Mouse (Mus musculus): ENCODE data around the gene Kcnq2. TPM values are rescaled to one million over a fixed set of nuclear protein-coding genes. Genes with fewer than 3 reads are reported as not detected.

Kcnq2 gene
- total and polyA plus RNA-seq, 3 experiments: 0.19 to 0.57 TPM; not detected in 1

DNA sequence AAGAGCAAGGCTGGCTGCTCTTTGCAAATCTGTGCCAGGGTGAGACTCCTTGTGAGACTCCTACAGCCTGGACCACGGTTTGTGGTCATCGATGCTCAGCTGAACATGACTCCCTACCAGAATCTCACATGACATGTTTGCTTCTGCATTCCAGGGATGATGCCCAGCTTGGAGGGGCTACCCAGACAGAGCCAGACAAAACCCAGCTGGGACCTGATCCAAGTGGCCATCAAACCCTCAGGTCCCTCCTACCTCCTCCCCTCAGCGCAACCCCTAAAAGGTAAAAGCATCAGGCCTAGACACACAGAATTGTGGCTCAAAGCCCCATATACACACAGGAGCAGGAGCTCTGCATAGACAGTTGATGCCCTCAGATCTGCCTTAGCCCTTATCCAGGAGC, 19.3 kb upstream of the Kcnq2 start:
- no peaks in the 10 kb centered on the region for H3K4me1 ChIP-seq (ENCODE audit: control insufficient read depth in 1 of 2, insufficient read depth in 2 of 2, low read length in 2 of 2)
- TF ChIP-seq RAD21 (IDR thresholded peaks at IDR 0.05; ENCODE audit: low read depth, low read length) (no peak), GABPA (IDR thresholded peaks at IDR 0.05; ENCODE audit: low read depth, low read length) (no peak), RCOR1 (IDR thresholded peaks at IDR 0.05; ENCODE audit: low read depth, low read length) (no peak), SMC3 (IDR thresholded peaks at IDR 0.05; ENCODE audit: low read depth, low read length) (no peak), TCF12 (IDR thresholded peaks at IDR 0.05; ENCODE audit: low read depth, low read length) (no peak), MAZ (IDR thresholded peaks at IDR 0.05; ENCODE audit: low read depth, low read length) (no peak), USF1 (IDR thresholded peaks at IDR 0.05; ENCODE audit: low read depth, low read length) (no peak), ELF1 (IDR thresholded peaks at IDR 0.05; ENCODE audit: low read depth, low read length) (no peak), MEF2A (IDR thresholded peaks at IDR 0.05; ENCODE audit: extremely low read depth, insufficient replicate concordance, low read depth, low read length, poor library complexity, severe bottlenecking) (no peak), CHD1 (IDR thresholded peaks at IDR 0.05; ENCODE audit: low read depth, low read length) (no peak), ETS1 (IDR thresholded peaks at IDR 0.05; ENCODE audit: low read depth, low read length) (no peak)
- H3K36me3 ChIP-seq (ENCODE audit: control insufficient read depth in 1 of 2, insufficient read depth in 2 of 2, low read length in 2 of 2): no peaks in the 10 kb centered on the region
- H3K4me3 ChIP-seq (ENCODE audit: control insufficient read depth in 1 of 2, insufficient read depth in 1 of 2, low read depth in 2 of 2, low read length in 2 of 2): no peak overlapping the region
- no peaks in the 10 kb centered on the region; a peak in 1 of 4 replicates for H3K27me3 ChIP-seq (ENCODE audit: control insufficient read depth in 1 of 2, insufficient read depth in 2 of 2, low read length in 2 of 2)
- H3K79me2 ChIP-seq (ENCODE audit: control insufficient read depth, insufficient read depth, low read length, poor library complexity): no peaks in the 10 kb centered on the region
- no peak overlapping the region for H3K9ac ChIP-seq (ENCODE audit: control insufficient read depth, low read depth, low read length, poor library complexity, severe bottlenecking)
- no peak overlapping the region for H3K27ac ChIP-seq (ENCODE audit: control insufficient read depth, low read depth, low read length)
- no peaks in the 10 kb centered on the region for H3K9me3 ChIP-seq (replicated peaks; ENCODE audit: insufficient read depth, low read length)
- no peak for DNase-seq (ENCODE audit: low read depth, low spot score)

DNA sequence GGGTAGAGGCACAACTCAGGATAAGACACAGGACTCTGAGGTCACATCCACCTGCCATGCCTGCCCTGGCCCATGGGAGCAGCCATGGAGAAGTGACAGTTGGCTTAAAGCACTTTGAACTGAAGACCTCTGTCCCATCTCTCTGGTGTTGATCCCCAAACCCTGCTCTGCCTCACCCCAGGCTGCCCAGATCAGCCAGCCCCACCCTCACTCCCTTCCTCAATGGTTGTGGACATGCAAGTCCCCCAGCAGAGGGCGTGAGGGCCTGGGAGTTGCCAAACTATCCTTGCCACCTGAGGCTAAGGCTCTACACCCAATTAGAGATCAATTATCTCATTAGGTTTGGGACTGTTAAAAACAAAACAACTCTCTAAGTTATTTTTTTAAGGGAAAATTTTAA, 18.7 kb upstream of the Kcnq2 start:
- H3K9ac ChIP-seq (ENCODE audit: control insufficient read depth, low read depth, low read length, poor library complexity, severe bottlenecking): no peak overlapping the region
- H3K4me1 ChIP-seq (ENCODE audit: control insufficient read depth in 1 of 2, insufficient read depth in 2 of 2, low read length in 2 of 2): no peaks in the 10 kb centered on the region
- no peak overlapping the region for H3K27ac ChIP-seq (ENCODE audit: control insufficient read depth, low read depth, low read length)
- no peaks in the 10 kb centered on the region; a peak in 1 of 4 replicates for H3K27me3 ChIP-seq (ENCODE audit: control insufficient read depth in 1 of 2, insufficient read depth in 2 of 2, low read length in 2 of 2)
- no peaks in the 10 kb centered on the region for H3K79me2 ChIP-seq (ENCODE audit: control insufficient read depth, insufficient read depth, low read length, poor library complexity)
- H3K36me3 ChIP-seq (ENCODE audit: control insufficient read depth in 1 of 2, insufficient read depth in 2 of 2, low read length in 2 of 2): no peaks in the 10 kb centered on the region
- TF ChIP-seq POLR2A (IDR thresholded peaks at IDR 0.05; ENCODE audit: control insufficient read depth in 1 of 2, insufficient read depth in 1 of 2, low read depth in 1 of 2, low read length in 2 of 2, poor library complexity in 1 of 2) (no peak), CHD2 (IDR thresholded peaks at IDR 0.05; ENCODE audit: low read length) (no peak), CTCF (IDR thresholded peaks at IDR 0.05 in 2 of 3, conservative IDR thresholded peaks at IDR 0.05 in 1 of 3; ENCODE audit: control insufficient read depth in 1 of 3, insufficient read depth in 1 of 3, low read depth in 2 of 3, low read length in 3 of 3, poor library complexity in 1 of 3, severe bottlenecking in 1 of 3) (peak; percentile 43 to 78 (median 71)), RAD21 (IDR thresholded peaks at IDR 0.05; ENCODE audit: low read depth, low read length) (peak; percentile 54), EP300 (IDR thresholded peaks at IDR 0.05; ENCODE audit: low read depth in 1 of 2, low read length in 2 of 2) (no peak), SMC3 (IDR thresholded peaks at IDR 0.05; ENCODE audit: low read depth, low read length) (peak; percentile 76), KAT2A (conservative IDR thresholded peaks at IDR 0.05; ENCODE audit: low read depth, low read length) (no peak), GABPA (IDR thresholded peaks at IDR 0.05; ENCODE audit: low read depth, low read length) (no peak), POLR2AphosphoS5 (IDR thresholded peaks at IDR 0.05; ENCODE audit: borderline replicate concordance, low read depth, low read length) (no peak), SIN3A (IDR thresholded peaks at IDR 0.05; ENCODE audit: low read length) (no peak), ZC3H11A (IDR thresholded peaks at IDR 0.05; ENCODE audit: low read depth, low read length) (peak; percentile 35; the same call in 1 of the 2 replicates), UBTF (IDR thresholded peaks at IDR 0.05; ENCODE audit: borderline replicate concordance, insufficient read depth, low read depth, low read length) (no peak)
- H3K9me3 ChIP-seq (replicated peaks; ENCODE audit: insufficient read depth, low read length): no peaks in the 10 kb centered on the region
- DNase-seq (ENCODE audit: low read depth, low spot score): peak; percentile 43
- H3K4me3 ChIP-seq (ENCODE audit: control insufficient read depth in 1 of 2, insufficient read depth in 1 of 2, low read depth in 2 of 2, low read length in 2 of 2): no peak overlapping the region
